Comparison of ENCODE assay signal across 1 mouse cellular context in the genomic region with DNA sequence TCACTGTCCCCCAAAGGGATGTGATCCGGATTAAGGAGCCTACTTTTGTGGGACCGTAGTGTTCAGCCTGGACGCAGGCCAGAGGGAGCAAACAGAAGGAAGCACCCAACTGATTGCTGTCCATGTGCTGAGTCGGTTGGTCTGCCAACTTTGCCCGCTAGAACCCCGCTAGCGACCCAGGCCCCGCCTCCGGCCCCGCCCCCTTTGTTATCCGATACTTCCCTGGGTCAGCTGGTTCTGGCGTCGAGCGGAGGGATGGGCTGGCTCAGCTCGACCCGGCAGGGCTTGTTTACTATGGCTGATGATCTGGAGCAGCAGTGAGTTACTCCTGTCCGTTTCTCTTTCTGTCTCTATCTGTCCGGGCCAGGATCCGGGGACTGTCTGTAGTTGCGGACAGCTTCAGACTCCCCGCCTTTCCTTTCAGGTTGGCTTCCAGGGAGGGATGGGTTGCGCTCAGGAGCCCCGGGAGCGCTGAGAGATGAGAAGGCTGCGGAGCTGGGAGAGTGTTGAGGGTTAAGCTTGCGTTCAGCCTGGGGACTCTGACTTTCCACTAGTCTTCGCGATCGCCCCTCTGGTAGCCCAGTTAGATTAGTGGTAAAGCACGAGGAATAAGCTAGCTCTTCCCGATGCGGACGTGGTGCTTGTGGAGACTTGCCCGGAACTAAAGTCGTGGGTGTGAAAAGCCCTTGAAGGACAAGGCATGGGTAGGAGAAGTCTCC.
A peak's percentile ranks its signal among the peaks of the same experiment; 100 is the strongest.
TF ChIP-seq lines count a peak whose summit lies in the region.

No protein-coding gene starts in this region.

TF ChIP-seq in MEL, 35 proteins besides CTCF, POLR2A, EP300 and RAD21 (continued from another document):
- no peak for TF ChIP-seq CHD1 (IDR thresholded peaks at IDR 0.05; ENCODE audit: low read depth, low read length)
- 0 out of 2 replicates have a peak, but pooled peaks have one; percentile 30 for TF ChIP-seq NRF1 (IDR thresholded peaks at IDR 0.05; ENCODE audit: insufficient read depth, low read depth, low read length, poor library complexity, severe bottlenecking)
- TF ChIP-seq MYC (IDR thresholded peaks at IDR 0.05; ENCODE audit: low read depth, low read length): peak; percentile 71; the same call in 1 of the 2 replicates
- TF ChIP-seq TBP (IDR thresholded peaks at IDR 0.05; ENCODE audit: low read depth, low read length): peak; percentile 66
- TF ChIP-seq GABPA (IDR thresholded peaks at IDR 0.05; ENCODE audit: low read depth, low read length): no peak
- TF ChIP-seq TCF12 (IDR thresholded peaks at IDR 0.05; ENCODE audit: low read depth, low read length): peak; percentile 46
- TF ChIP-seq MAX (IDR thresholded peaks at IDR 0.05; ENCODE audit: low read length): peak; percentile 86
- TF ChIP-seq POLR2AphosphoS2 (IDR thresholded peaks at IDR 0.05; ENCODE audit: low read length): peak; percentile 34; the same call in 1 of the 2 replicates
- peak; percentile 94 for TF ChIP-seq MXI1 (IDR thresholded peaks at IDR 0.05; ENCODE audit: low read depth, low read length)
- TF ChIP-seq ZC3H11A (IDR thresholded peaks at IDR 0.05; ENCODE audit: low read depth, low read length): no peak
- TF ChIP-seq HCFC1 (IDR thresholded peaks at IDR 0.05; ENCODE audit: low read depth, low read length): peak; percentile 71; the same call in 1 of the 2 replicates
- TF ChIP-seq ELF1 (IDR thresholded peaks at IDR 0.05; ENCODE audit: low read depth, low read length): 0 out of 2 replicates have a peak, but pooled peaks have one; percentile 37
- peak; percentile 97 for TF ChIP-seq SIN3A (IDR thresholded peaks at IDR 0.05; ENCODE audit: low read length)
- peak; percentile 65 for TF ChIP-seq NELFE (IDR thresholded peaks at IDR 0.05; ENCODE audit: low read depth, low read length)
- TF ChIP-seq MAZ (IDR thresholded peaks at IDR 0.05; ENCODE audit: low read depth, low read length): no peak
